Mouse (Mus musculus): ENCODE measurements around the gene Ergic1. TPM values are rescaled to one million over a fixed set of nuclear protein-coding genes. Genes with fewer than 3 reads are reported as not detected.

Gene Ergic1
- polyA plus RNA-seq, 1 experiment from 2014 or later = 91.2 TPM

DNA sequence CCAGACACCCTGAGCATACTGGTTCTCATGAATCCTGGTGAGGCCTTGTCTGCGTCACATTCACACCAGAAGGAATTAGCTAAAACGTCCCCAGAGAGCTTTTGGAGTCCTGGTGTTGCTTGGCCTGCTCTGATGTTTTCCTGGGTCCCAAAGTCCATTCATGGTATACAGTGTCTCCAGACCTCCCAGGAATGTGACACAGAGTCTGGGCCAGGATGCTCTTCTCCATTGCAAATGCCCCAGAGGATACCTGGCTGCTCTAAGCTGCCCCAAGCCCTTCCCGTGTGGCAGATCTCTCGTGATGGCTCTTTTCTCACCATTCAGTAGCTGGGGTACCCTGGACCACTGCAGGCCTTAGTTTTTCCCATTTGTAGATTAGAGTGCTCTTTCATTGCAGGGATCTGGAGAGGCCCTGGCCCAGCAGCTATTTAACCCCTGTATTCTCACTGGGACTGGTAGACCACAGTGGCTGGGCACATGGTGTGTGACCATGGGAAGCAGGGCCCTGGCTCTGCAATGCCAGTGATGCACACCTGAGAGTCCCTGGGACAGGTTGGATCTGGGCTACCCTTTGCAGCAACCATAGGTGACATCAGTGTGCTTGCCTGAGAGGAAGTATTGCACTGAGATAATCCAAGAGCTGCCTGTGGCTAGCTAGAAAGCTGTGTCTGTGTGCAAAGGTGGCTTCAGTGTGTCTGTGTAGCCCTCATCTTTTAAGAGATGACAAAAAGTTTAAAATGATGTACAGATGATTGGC lies 8.5 kb downstream of the Ergic1 start:
- WGBS = 87% methylated on average over 4 of the region's 4 CpGs
- ATAC-seq = no peak
- H3K9me3 ChIP-seq (ENCODE audit: control insufficient read depth, low read length) = no peaks in the 10 kb centered on the region
- H3K27me3 ChIP-seq (replicated peaks; ENCODE audit: control insufficient read depth, insufficient read depth, low read length) = no peaks in the 10 kb centered on the region
- H3K36me3 ChIP-seq (ENCODE audit: control insufficient read depth, insufficient read depth, low read length) = peaks cover 10% of the 10 kb centered on the region
- no peak overlapping the region for H3K9ac ChIP-seq (ENCODE audit: low read depth, low read length)
- no peak overlapping the region for H3K4me3 ChIP-seq (ENCODE audit: low read length)
- no peak overlapping the region for H3K4me2 ChIP-seq (ENCODE audit: low read depth, low read length)
- H3K4me1 ChIP-seq (ENCODE audit: control insufficient read depth, insufficient read depth, low read length) = peaks cover 23% of the 10 kb centered on the region
- H3K27ac ChIP-seq (ENCODE audit: low read length) = no peak overlapping the region

DNA sequence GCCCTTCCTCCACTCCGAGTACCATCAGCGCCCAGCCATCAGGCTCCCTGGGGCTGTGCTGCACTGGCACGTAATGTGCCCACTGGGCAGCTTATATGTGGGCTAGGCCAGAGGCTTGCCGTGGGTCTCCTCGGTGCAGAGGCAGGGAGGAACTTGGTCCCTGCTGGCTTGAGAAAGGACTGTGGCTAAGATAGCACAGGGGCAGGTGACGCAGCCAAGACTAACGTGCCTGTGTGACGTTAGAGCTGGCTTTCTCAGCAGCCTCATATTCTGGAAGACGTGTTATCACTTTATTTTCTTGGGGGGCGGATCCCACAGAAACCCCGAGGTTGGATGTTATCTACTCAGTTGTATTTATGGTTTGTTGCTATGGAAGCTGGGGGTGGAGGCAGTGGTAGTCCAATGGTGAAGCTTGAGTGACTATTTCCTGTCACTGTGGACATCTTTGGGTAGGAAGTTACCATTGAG lies 9.4 kb downstream of the Ergic1 start:
- ATAC-seq = no peak; the same call in 1 of the 2 replicates
- H3K27me3 ChIP-seq (replicated peaks; ENCODE audit: control insufficient read depth, insufficient read depth, low read length) = no peaks in the 10 kb centered on the region
- 69% methylated on average over 11 of the region's 11 CpGs for WGBS
- H3K9ac ChIP-seq (ENCODE audit: low read depth, low read length) = no peak overlapping the region
- no peak overlapping the region for H3K27ac ChIP-seq (ENCODE audit: low read length)
- H3K36me3 ChIP-seq (ENCODE audit: control insufficient read depth, insufficient read depth, low read length) = peaks cover 10% of the 10 kb centered on the region
- H3K4me2 ChIP-seq (ENCODE audit: low read depth, low read length) = no peak overlapping the region
- H3K4me3 ChIP-seq (ENCODE audit: low read length) = no peak overlapping the region
- H3K4me1 ChIP-seq (ENCODE audit: control insufficient read depth, insufficient read depth, low read length) = peaks cover 20% of the 10 kb centered on the region
- no peaks in the 10 kb centered on the region for H3K9me3 ChIP-seq (ENCODE audit: control insufficient read depth, low read length)

GRCm38 (mm10) chr17:26571377-26571776 lies 10.1 kb downstream of the Ergic1 start:
- Histone ChIP-seq H3K9me3 (ENCODE audit: control insufficient read depth, low read length) (no peaks in the 10 kb centered on the region), H3K36me3 (ENCODE audit: control insufficient read depth, insufficient read depth, low read length) (peaks cover 6% of the 10 kb centered on the region), H3K4me1 (ENCODE audit: control insufficient read depth, insufficient read depth, low read length) (peaks cover 21% of the 10 kb centered on the region), H3K9ac (ENCODE audit: low read depth, low read length) (no peak overlapping the region), H3K27ac (ENCODE audit: low read length) (no peak overlapping the region), H3K4me3 (ENCODE audit: low read length) (no peak overlapping the region), H3K4me2 (ENCODE audit: low read depth, low read length) (no peak overlapping the region), H3K27me3 (replicated peaks; ENCODE audit: control insufficient read depth, insufficient read depth, low read length) (no peaks in the 10 kb centered on the region)
- 0 out of 2 replicates have a peak, but pooled peaks have one; percentile 12 for ATAC-seq
- 78% methylated on average over 3 of the region's 3 CpGs for WGBS

GRCm38 (mm10) chr17:26572265-26572664 lies 11.0 kb downstream of the Ergic1 start:
- Histone ChIP-seq H3K9me3 (ENCODE audit: control insufficient read depth, low read length) (no peaks in the 10 kb centered on the region), H3K27ac (ENCODE audit: low read length) (no peak overlapping the region), H3K9ac (ENCODE audit: low read depth, low read length) (no peak overlapping the region), H3K4me1 (ENCODE audit: control insufficient read depth, insufficient read depth, low read length) (peaks cover 23% of the 10 kb centered on the region), H3K27me3 (replicated peaks; ENCODE audit: control insufficient read depth, insufficient read depth, low read length) (no peaks in the 10 kb centered on the region), H3K36me3 (ENCODE audit: control insufficient read depth, insufficient read depth, low read length) (peaks cover 4% of the 10 kb centered on the region), H3K4me3 (ENCODE audit: low read length) (no peak overlapping the region), H3K4me2 (ENCODE audit: low read depth, low read length) (no peak overlapping the region)
- WGBS = 91% methylated on average over 11 of the region's 11 CpGs
- no peak for ATAC-seq

DNA sequence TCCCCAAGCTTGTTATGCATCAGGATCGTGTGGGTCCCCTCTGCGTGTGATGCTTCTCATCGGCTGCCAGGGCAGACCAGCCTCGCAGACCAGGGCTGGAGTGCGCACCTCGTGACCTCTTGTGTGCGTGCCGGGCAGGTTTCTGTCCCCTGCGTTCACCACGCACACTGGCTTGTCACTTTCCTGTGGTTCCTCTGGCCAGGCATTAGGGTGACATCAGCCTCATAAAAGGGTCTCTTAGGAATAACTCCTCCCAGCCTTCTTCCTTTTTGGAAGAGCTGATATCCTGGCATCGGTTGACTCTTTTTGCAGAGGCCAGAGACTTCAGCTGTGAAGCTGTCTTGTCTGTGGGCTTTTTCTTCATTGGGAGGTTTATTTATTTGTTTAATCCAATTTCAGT lies 12.8 kb downstream of the Ergic1 start:
- no peak for ATAC-seq
- Histone ChIP-seq H3K9ac (ENCODE audit: low read depth, low read length) (no peak overlapping the region), H3K4me2 (ENCODE audit: low read depth, low read length) (no peak overlapping the region), H3K4me3 (ENCODE audit: low read length) (no peak overlapping the region), H3K36me3 (ENCODE audit: control insufficient read depth, insufficient read depth, low read length) (0 out of 2 replicates have a peak, but pooled peaks cover 3% of the 10 kb centered on the region), H3K9me3 (ENCODE audit: control insufficient read depth, low read length) (no peaks in the 10 kb centered on the region), H3K27me3 (replicated peaks; ENCODE audit: control insufficient read depth, insufficient read depth, low read length) (no peaks in the 10 kb centered on the region), H3K4me1 (ENCODE audit: control insufficient read depth, insufficient read depth, low read length) (peaks cover 20% of the 10 kb centered on the region), H3K27ac (ENCODE audit: low read length) (no peak overlapping the region)
- WGBS = 80% methylated on average over 11 of the region's 11 CpGs

DNA sequence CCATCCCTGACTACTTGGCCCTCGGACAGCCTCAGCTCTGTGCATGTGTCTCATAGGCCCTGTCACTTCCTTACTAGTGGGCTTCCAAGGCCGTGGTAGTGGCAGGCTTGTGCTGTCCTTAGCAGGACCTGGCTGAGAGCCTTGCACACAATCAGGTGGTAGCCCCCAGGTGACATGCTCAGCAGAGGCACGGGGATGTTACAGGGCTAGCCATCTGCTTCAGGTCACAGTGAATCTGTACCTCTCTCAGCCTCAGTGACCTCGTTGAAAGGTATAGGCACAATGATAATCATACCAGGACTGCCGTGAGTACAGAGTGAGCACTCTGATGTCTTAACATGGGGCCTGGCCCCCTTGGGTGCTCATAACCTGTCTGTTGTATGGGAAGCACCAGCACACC lies 13.4 kb downstream of the Ergic1 start:
- Histone ChIP-seq H3K27me3 (replicated peaks; ENCODE audit: control insufficient read depth, insufficient read depth, low read length) (no peaks in the 10 kb centered on the region), H3K4me1 (ENCODE audit: control insufficient read depth, insufficient read depth, low read length) (peaks cover 20% of the 10 kb centered on the region), H3K4me2 (ENCODE audit: low read depth, low read length) (no peak overlapping the region), H3K36me3 (ENCODE audit: control insufficient read depth, insufficient read depth, low read length) (0 out of 2 replicates have a peak, but pooled peaks cover 3% of the 10 kb centered on the region), H3K4me3 (ENCODE audit: low read length) (no peak overlapping the region), H3K27ac (ENCODE audit: low read length) (no peak overlapping the region), H3K9me3 (ENCODE audit: control insufficient read depth, low read length) (no peaks in the 10 kb centered on the region), H3K9ac (ENCODE audit: low read depth, low read length) (no peak overlapping the region)
- WGBS = 84% methylated on average over 5 of the region's 5 CpGs
- ATAC-seq = no peak

DNA sequence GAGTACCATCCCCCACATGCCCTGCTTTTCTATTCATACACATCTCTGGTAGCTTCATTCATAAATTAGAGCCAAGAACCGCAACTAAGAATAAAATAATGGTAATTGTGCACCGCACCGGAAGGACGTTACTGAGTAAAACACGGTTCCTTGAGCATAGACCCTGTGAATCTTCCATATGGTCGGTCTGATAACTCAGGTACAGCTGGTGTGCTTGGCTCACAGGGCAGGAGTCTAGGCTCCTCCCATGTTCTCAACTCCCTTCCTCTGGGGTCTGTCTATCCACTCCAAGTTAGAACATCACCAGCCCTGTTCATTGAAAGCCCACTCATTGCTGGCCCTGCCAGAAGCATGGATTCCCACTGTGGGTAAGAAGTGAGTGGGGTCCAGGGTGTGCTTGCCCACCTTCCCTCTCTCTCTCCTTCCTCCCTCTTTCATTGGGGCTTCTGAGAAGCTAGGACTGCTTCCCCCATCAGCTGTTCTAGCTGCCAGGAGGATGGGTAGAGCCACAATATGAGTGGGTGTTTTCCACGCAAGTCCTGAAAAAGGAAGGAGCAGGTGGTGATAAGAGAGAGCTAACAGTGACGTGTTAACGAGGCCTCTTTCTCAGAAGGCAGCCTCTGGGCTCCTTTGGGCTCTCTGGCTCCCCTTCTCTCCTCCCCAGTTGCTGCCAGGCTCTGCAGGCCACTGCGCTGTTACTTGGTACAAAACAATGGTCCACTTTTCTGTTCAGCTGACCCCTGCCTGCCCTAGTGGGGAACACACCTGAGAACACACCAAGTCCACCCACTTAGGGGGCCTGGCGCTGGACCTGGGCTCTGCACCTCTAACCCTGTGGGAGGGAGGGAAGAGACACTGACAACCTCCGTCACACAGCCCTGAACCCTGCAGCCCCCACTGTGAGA lies 14.7 kb downstream of the Ergic1 start:
- 0 out of 2 replicates have a peak, but pooled peaks have one; percentile 14 for ATAC-seq
- H3K27ac ChIP-seq (ENCODE audit: low read length) = no peak overlapping the region
- H3K9ac ChIP-seq (ENCODE audit: low read depth, low read length) = no peak overlapping the region
- no peaks in the 10 kb centered on the region for H3K9me3 ChIP-seq (ENCODE audit: control insufficient read depth, low read length)
- peaks cover 3% of the 10 kb centered on the region; the same call in 1 of the 2 replicates for H3K36me3 ChIP-seq (ENCODE audit: control insufficient read depth, insufficient read depth, low read length)
- H3K27me3 ChIP-seq (replicated peaks; ENCODE audit: control insufficient read depth, insufficient read depth, low read length) = no peaks in the 10 kb centered on the region
- 85% methylated on average over 12 of the region's 12 CpGs for WGBS
- peaks cover 15% of the 10 kb centered on the region for H3K4me1 ChIP-seq (ENCODE audit: control insufficient read depth, insufficient read depth, low read length)
- no peak overlapping the region for H3K4me3 ChIP-seq (ENCODE audit: low read length)
- no peak overlapping the region for H3K4me2 ChIP-seq (ENCODE audit: low read depth, low read length)

GRCm38 (mm10) chr17:26576833-26577232 lies 15.5 kb downstream of the Ergic1 start:
- H3K4me3 ChIP-seq (ENCODE audit: low read length) = no peak overlapping the region
- H3K9me3 ChIP-seq (ENCODE audit: control insufficient read depth, low read length) = no peaks in the 10 kb centered on the region
- H3K4me2 ChIP-seq (ENCODE audit: low read depth, low read length) = no peak overlapping the region
- ATAC-seq = 0 out of 2 replicates have a peak, but pooled peaks have one; percentile 24
- no peaks in the 10 kb centered on the region for H3K27me3 ChIP-seq (replicated peaks; ENCODE audit: control insufficient read depth, insufficient read depth, low read length)
- 76% methylated on average over 7 of the region's 7 CpGs for WGBS
- H3K9ac ChIP-seq (ENCODE audit: low read depth, low read length) = no peak overlapping the region
- H3K36me3 ChIP-seq (ENCODE audit: control insufficient read depth, insufficient read depth, low read length) = peaks cover 3% of the 10 kb centered on the region; the same call in 1 of the 2 replicates
- peaks cover 11% of the 10 kb centered on the region; the same call in 1 of the 2 replicates for H3K4me1 ChIP-seq (ENCODE audit: control insufficient read depth, insufficient read depth, low read length)
- no peak overlapping the region for H3K27ac ChIP-seq (ENCODE audit: low read length)

GRCm38 (mm10) chr17:26577309-26577708 lies 16.0 kb downstream of the Ergic1 start:
- Histone ChIP-seq H3K36me3 (ENCODE audit: control insufficient read depth, insufficient read depth, low read length) (peaks cover 3% of the 10 kb centered on the region; the same call in 1 of the 2 replicates), H3K4me3 (ENCODE audit: low read length) (no peak overlapping the region), H3K9ac (ENCODE audit: low read depth, low read length) (no peak overlapping the region), H3K27me3 (replicated peaks; ENCODE audit: control insufficient read depth, insufficient read depth, low read length) (no peaks in the 10 kb centered on the region), H3K27ac (ENCODE audit: low read length) (no peak overlapping the region), H3K9me3 (ENCODE audit: control insufficient read depth, low read length) (no peaks in the 10 kb centered on the region), H3K4me2 (ENCODE audit: low read depth, low read length) (no peak overlapping the region), H3K4me1 (ENCODE audit: control insufficient read depth, insufficient read depth, low read length) (peaks cover 10% of the 10 kb centered on the region; the same call in 1 of the 2 replicates)
- no peak for ATAC-seq
- WGBS = 82% methylated on average over 11 of the region's 11 CpGs

Measured in intestine, embryonic 16.5 days (tissue).